Mouse (Mus musculus) skeletal muscle tissue, adult 2 months (tissue): ENCODE data around the gene Frmd4a.

Experiments
- DNase-seq: peaks from one replicate; pipeline ENCODE4 v3.0.0-alpha.2; 2012; ENCODE audit warnings: low read depth, low spot score

Frmd4a gene

DNA sequence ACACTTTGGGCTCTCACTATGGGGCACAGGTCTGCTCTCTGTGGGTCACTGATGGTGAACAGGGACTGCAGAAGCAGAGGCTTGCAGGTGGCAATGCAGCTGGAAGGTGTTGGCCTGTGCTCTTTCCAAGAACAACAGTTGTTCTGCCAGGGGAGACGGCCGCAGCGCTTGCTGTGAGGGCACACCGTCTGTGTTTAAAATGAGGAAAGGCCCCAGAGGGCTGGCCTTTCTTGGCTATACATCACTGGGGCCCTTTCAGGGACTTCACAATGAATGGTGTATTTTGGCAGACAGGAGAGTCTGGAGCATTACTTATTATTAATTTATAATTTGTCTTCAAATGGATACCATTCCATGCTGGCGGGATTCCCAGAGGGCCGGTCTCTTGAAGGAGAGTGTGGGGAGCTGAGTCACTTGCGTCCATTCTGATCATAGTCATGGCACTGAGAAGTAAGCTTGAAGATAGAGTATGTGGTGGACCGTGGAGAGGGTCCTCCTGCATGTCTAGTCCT, 268.9 kb downstream of the Frmd4a start:
- no peak for DNase-seq

DNA sequence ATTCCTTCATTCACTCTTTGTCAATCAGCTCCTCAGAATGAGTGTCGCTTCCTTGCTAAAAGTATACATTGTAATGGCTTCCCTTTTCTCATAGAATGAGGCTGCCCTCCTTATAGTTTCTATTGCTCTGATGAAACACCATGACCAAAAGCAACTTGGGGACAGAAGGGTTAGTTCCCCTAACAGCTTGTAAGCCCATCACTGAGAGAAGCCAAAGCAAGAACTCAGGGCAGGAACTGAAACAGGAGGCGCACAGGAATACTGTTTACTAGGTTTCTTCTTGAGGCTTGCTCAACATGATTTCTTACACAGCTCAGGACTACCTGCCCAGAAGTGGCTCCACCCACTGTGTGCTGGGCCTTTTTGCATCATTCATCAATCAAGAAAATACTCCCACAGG, 273.0 kb downstream of the Frmd4a start:
- no peak for DNase-seq

DNA sequence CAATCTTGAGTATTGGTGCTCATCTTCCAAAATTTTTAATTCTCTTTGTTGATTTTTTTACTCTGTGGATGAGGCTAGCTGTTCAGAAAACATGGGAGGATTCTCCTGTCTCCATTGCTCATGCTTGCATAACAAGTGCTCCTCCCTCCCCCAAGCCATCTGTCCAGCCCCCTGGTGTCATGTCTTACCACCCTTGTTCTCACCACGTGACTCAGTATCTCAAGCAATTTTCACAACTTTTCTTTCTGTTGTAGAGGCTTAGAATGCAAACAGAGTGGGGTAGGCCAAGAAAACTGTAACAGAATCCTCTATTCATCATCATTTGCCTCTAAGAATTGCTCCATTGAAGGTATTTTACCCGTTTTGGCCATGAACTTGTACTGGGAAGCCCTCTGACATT, 273.6 kb downstream of the Frmd4a start:
- DNase-seq: no peak

DNA sequence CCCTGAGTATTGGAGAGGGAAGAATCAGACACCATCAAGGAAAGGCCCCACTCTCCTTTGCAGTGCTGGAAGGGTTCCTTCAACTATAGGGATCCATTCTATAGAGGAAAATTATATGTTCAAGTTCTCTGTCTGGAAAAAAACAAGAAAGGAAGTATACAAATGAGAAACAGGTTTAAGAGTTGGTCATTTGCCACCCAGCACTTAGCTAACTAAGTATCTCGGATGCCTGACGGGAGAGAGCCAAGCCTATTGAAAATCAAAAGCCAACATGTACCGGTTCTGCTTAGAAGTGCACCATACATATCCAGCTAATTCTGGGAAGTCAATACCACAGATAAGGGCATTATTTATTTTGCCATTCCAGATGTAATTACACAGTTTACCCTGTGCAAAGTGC, 274.2 kb downstream of the Frmd4a start:
- no peak for DNase-seq

DNA sequence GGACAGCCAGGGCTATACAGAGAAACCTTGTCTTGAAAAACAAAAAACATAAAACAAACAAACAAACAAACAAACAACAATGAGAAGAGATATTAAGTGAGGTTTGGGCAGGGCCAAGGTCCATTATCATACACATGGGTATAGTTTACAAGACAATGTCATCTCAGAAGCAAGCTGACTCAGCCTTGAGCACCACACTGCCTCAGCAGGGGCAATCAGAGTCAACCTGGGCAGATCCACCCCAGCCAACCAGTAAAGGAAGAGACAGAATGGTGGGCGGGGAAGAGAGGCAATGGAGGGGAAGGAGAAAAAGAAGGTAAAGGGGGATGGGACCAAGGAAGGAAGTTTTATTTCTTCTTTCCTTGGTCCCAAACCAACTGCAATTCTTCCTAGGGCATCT, 276.2 kb downstream of the Frmd4a start:
- no peak for DNase-seq

DNA sequence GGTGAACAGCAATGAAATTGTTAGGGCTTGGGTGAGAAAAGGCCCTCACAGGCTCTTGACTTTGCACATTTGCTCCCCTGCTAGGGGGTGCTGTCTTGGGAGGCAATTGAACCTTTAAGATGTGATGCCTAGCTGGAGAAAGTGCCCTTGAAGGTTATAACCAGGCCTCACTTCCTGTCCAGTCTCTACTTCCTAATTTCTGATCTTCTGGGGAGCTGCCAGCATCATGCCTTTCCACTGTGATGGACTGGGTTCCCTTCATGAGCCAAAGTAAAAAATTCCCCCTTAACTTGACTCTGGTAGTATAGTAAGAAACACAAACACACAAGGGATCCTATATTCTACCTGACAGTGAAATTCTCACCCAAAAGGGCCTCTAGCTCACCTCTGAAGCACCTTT, 278.1 kb downstream of the Frmd4a start:
- no peak for DNase-seq

DNA sequence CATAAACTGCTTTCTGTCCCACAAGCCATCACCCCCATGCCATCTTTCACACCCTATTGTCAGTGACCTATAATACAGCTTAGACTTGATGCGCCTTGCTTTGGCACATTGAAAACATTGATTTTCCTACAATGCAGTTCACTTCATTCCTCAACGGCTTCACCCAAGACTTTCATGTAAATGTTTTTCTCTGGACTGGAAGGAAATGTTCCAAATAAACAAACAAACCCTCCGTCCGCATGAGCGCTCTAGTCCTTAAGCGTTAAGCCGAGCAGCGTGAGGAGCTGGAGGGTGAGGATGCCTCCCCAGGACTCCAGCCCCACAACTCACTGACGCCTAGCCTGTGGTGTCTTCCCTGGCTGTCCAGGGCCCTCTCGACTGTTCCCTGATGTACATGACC, 279.4 kb downstream of the Frmd4a start:
- no peak for DNase-seq

DNA sequence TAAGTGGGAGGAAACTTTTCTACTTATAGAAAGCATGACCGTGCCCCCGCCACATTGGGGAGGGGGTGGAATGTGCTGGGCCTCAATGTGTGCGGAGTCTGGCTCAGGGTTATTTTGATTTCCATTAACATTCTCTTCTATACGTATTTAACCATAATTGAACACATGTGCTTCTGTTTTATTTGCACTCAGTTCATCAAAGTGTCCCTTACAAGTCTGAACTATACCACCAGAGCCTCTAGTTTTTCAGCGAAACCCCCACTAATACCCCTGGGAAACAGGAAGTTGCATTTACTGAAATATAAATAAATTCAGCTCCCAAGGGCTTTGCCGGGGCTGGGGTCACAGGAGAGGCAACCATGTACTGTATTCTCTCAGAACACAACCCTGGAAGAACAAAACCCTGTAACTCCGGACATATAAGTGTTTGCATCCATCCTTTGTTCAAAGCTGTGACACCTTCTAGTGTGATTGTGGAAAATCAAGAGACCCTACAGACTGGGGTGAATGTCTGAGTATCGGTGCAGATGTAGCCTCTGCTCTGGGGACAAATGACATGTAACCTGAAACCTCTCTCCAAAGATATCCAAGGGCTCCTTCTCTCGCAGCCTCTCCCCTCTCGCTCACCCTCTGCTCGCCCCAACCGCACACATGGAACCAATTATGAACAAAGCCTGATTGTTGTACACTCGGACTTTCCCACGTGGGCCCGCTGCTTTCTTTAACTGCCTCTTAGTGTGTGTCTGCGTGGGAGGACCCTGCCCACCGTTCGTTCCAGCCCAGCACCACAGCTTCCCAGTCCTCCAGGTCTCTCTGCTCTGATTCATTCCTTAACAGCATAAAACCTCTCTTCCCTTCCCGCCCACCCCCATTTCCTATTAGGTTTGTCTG, 281.1 kb downstream of the Frmd4a start:
- DNase-seq: peak; percentile 24

DNA sequence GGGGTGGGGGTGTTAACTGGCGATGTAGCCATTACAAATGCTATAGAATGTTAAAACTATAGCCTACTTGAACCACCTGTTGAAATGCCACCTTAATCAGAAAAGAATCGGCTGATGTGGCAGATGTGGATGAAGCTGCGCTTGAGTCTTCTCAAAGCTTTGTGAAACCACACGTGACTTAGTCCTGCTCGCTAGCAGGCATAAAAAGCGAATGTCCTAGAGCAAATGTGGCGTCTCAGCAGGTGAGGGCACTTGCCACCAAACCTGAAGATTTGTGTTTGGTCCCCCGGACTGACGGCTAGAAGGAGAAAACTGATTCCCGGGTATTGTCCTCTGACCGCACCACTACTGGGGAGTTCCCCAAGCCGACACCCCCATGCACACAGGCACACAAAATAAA, 282.1 kb downstream of the Frmd4a start:
- DNase-seq: no peak

DNA sequence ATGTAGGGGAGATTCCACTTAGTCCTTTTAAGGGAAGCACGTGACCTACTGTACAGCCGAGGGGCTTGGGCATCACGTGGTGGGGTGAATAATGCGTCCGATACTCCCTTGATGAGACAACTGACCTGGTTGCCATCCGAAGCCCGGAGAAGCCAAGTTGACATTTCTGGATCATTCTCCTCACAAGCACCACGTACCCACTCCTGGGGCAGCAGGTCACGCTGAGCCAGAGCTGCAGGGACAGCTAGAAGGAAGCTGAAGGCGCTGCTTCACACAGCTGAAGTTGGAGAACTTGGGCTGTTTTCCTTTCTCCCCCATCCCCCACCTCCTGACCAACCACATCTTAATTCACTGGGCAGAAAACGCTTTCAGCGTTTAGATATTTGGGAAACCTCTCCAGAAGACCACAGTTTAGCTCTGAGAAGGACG, 282.9 kb downstream of the Frmd4a start:
- no peak for DNase-seq

DNA sequence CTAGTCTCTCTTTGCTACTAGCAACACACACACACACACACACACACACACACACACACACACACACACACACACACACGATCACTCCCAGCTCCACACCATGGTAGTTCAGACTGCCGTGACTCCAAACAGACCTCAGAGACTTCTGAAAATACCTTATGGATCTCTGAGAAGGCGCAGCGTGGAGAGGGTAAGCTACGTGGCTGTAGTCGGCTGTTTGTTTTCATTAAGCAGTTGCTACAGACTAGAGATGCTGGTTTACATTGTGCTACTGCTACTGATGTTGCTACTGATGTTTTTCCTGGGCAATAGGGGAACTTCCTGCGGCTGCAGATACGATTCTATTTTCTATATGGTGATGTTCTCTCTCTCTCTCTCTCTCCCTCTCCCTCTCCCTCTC, 283.3 kb downstream of the Frmd4a start:
- no peak for DNase-seq

DNA sequence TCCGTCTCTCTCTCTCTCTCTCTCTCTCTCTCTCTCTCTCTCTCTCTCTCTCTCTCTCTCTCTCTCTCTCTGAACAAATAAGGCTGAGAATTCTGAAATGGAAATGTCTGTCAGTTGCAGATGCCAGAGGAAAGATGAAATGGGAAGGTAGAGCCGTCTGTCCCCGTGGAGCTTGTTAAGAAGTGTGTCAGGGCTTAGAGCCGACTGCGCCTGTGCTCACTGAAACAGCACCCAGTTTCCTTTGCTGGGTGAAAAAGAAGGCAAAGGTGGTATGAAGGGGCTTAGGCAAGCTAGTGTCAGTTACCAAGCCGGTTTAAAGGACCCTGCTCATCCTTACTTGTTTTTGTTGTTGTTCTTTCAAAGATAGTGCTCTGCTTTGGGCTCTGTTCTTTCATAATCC, 283.7 kb downstream of the Frmd4a start:
- DNase-seq: no peak

DNA sequence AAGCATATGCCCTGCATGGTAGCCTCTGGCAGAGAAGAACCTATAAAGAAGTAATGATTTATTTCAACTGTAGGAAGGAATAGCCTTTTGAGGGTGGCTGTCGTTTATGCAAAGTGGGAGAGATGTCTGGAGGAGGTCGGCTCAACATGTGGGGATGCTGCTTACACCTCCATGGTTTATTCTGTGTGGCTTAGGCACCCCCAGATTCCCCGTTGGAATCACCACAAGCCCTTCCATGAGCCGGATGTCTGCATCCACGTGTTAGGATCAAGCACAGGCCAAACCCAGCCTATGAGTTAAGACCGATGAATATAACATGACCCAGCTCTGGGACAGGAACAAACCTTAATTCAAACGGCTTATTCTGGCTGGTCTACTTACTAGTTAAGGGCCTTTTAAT, 284.2 kb downstream of the Frmd4a start:
- DNase-seq: no peak

DNA sequence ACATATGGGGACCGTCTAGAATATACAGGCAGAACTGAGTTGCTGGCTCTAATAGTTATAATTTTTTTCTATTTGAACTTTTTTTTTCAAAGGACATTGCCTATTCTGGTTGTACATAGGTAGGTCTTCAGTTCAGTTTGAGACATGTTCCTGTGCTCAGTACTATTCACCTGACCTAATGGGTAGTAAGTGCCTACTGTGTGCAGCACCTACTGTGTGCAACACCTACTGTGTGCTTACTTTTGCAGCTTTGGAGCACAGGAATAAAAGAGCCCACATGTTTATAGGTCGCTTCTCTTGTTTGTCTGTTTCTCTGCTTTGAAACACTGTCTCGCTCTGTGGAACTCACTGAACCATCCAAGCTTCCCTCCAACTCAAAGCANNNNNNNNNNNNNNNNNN, 284.6 kb downstream of the Frmd4a start:
- DNase-seq: no peak

DNA sequence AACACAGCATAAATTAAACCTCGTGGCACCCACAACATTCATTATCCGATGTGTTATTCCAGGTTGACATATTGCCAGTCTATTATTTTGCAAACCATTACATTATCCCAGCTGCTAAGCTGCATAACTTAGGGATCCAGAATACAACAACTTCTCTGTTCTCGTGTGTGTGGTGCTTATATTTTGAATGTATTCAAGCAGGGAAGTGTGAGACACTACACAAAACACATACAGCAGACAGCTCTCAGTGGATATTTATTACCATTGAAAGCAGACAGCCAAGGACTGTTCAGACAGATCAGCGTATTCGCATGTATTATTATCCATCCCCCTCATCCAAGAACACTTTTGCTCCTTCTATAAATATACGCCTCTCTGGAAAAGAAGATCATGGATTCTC, 289.6 kb downstream of the Frmd4a start:
- DNase-seq: no peak

DNA sequence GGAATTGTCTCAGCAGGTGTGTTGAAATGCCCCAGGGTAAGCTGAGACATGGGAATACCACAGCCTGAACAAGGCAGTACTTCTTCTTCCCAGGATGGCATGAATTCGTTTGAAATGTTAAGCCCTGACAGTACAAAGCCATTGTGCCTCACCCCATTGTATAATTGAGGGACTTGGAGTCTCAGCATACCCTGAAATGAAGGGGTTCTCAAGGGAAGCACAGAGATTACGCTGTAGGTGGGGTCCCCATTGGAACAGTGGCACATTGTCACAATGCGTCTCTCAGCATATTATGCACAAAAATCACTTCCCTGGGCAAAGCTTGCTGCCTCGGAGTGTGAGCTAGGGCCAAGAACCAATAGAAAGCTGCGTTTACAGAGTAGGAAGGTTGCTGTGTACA, 297.0 kb downstream of the Frmd4a start:
- DNase-seq: no peak

DNA sequence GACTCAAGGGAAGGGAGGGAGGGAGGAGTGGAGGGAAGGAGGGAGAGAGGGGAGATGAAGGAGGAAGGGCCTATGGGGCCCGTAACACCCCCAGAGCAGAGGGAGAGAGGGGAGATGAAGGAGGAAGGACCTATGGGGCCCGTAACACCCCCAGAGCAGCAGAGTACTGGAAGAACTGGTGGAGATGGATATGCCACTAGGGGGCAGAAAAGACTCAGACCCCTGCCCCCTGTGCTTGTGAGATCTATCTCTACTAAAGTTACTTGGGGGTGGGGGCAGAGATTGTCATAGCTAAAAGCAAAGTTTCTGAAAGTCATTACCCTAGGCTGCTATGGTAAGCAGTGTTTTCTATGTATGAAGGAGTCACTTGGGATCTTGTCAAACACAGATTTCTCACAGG, 299.1 kb downstream of the Frmd4a start:
- no peak for DNase-seq

DNA sequence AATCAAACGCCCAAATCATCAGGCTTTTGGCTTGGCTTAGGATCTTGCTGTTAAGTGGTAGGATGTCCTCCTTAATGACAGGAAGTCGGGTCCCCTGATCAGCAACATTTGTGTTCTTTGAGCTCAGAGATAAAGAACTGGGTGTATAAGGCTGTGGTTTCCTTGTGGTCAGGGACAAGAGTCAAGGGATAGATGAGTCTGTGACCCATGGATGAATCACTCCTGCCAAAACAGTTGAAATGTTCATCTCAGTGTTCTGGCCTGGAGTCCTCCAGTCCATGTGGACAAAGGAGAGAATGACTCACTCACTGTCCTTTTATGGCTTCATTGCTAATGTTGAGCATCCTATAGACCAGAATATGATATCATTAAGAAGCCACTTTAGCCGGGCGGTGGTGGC, 300.6 kb downstream of the Frmd4a start:
- DNase-seq: no peak

DNA sequence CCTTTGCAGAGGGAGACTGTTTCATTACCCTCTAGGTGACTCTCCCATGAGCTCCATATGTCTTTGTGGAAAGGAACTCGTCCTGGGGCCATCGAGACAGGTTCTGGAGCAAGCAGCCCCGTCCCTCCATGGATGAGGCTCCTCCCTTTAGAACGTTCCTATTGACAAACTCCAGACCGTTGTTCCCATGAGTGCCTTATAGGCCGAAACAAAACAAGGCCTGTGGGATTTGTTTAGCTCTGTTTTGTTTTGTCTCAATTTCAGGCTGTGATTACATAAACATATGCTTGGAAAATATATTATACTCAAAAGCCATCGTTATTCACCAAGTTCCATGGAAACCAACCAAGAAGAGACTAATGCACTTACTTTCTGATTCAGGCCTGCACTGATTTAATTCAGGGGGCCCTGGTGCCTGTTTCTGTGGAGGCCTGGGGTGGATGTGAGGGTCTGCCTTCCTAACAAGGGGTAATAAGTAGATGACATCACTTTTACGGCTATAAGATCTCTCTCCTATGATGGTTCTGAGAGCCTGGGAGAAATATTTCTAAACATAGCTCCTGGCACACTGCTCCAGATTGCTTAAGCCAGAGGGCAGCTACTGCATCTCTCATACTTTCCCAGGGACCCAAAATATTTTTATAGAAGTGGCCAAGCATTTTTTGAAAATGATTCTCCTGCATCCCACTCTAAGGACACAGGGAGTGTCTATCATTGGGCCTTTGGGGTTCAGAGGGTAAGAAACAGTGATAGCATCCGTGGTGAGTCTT, 308.9 kb downstream of the Frmd4a start:
- DNase-seq: no peak

DNA sequence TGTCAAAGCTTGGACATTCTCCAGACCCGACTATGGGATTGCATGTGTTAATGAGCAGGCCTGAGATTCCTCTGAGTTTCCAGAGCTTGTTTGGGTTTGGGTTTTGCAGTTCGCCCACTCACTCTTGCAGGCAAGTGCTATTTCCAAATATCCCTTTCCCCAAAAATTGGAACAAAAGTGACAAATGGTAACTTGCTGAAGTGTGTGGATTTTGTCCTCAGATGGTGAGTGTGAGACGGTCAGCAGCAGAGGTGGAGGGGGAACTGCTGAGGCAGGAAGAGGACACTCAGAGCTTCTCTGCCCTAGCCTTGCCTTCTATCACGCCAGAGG, 309.5 kb downstream of the Frmd4a start:
- no peak for DNase-seq

DNA sequence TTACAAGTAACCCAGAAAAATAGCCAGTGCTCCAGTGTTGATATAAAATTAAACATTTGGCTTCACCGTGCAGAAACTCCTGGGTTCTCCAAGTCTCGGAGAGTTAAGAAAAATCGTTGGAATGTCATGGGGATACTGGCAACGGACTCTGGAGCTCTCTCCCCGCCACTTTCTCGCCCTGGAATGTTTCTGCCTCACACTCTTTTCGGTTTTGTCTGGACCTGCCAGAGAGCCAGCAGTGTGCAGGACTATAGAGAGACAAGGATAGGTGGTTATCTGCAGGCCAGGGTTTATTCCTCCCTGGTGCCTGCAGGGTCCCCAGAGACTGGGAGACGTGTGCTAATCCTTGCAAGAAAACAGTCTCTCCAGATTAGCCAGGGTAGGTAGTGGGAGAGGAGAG, 314.9 kb downstream of the Frmd4a start:
- DNase-seq: no peak

DNA sequence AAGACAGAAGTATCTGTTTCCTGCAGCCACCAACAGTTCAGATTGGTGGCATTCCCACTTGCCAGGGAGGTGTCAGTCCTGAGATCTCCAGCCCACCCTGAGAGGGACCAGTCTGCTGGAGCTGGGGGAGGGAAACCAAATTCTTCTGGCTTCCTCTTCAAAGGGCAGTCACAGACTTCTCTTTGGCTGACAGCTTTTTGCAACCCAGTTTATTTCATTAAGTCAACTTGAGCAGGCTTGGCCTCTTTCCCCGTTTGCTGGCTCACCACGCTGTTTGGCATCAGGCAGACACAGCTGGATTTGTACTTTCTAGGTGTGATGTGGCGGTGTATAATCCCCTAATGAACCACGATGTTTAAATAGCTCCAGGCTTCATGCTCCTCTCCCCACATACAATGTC, 316.7 kb downstream of the Frmd4a start:
- DNase-seq: peak; percentile 44

DNA sequence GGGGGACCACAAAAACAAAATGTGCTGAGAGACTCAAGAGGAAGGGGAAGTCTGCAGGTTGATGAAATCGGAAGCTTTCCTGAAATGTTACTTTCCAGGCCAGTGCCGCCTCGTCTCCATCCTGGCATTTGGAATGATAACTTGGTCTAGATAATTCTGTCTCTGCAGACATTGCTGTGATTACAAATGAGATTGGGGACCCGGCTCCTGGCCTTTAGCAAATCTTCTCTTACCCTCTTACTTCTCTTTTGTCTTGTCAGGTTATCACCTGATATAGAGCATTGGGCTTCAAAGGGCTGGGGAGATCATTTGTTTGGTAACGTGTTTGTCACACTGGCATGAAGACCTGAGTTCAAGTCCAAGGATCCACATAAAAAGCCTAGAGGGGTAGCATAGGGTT, 317.4 kb downstream of the Frmd4a start:
- no peak for DNase-seq
